Mouse (Mus musculus) adipose tissue, adult 10 weeks (tissue): ENCODE results near the gene Ube2dnl1. TPM values are rescaled to one million over a fixed set of nuclear protein-coding genes. Genes with fewer than 3 reads are reported as not detected.

Experiments used
- polyA plus RNA-seq: library from polyadenylated mRNA; stranded (reverse); fragments of 350-450 nt; fragmentation: Illumina TruSeq; extraction: RNeasy Lipid Tissue Mini Kit (QIAGEN cat#74804); gene quantifications from one replicate; pipeline ENCODE4 v1.2.3, GENCODE M21; 2014; ENCODE audit warnings: low read depth, low replicate concordance

Gene Ube2dnl1
- polyA plus RNA-seq, result not detected

GRCm38 (mm10) chrX:114904712-114905111 lies at the start of gene Ube2dnl1:
TSS of gene Ube2dnl1 (plus strand) at chrX:114905012.

GRCm38 (mm10) chrX:114907282-114907681 lies 2.5 kb downstream of the Ube2dnl1 start, which contains the start of gene Ube2dnl2:
TSS of gene Ube2dnl2 (plus strand) at chrX:114907582.

Other genes with a start within 250 kb of the Ube2dnl1 start
- gene Ube2dnl2, start 2.6 kb downstream of the Ube2dnl1 start, polyA plus RNA-seq, result not detected